Mouse (Mus musculus) heart, embryonic 15.5 days (tissue): Measurements from ENCODE around the gene Pelp1. TPM values are rescaled to one million over a fixed set of nuclear protein-coding genes. Genes with fewer than 3 reads are reported as not detected.
A peak's percentile ranks its signal among the peaks of the same experiment; 100 is the strongest.
"Not testable (repeated sequence)": the region's sequence is repeated elsewhere in the genome, so short reads cannot be mapped to it uniquely, and the experiment has no call there.

Experiments used
- ATAC-seq: fragments of 200-750 bp; cut with Nextera tagmentation; replicated peaks from 2 replicates; pipeline ENCODE4 v1.8.0; 2017; ENCODE audit warnings: low read depth, moderate TSS enrichment; ENCODE audit not compliant: insufficient number of reproducible peaks, insufficient read depth, low FRiP score
- H3K27ac ChIP-seq: fragments of 300-500 bp; sonication (generic); 2 replicates; pipeline ENCODE4 v1.5.1; 2015; ENCODE audit warnings: mild to moderate bottlenecking, inconsistent platforms
- H3K27me3 ChIP-seq: fragments of 300-500 bp; sonication (generic); 2 replicates; pipeline ENCODE4 v1.6.1; 2015; ENCODE audit warnings: inconsistent platforms
- H3K36me3 ChIP-seq: fragments of 300-500 bp; sonication (generic); 2 replicates; pipeline ENCODE4 v1.6.1; 2015; ENCODE audit warnings: mild to moderate bottlenecking, inconsistent platforms
- H3K4me1 ChIP-seq: fragments of 300-500 bp; sonication (generic); replicated peaks from 2 replicates; pipeline ENCODE4 v1.6.1; 2015; ENCODE audit warnings: inconsistent platforms
- H3K4me2 ChIP-seq: fragments of 300-500 bp; sonication (generic); 2 replicates; pipeline ENCODE4 v1.6.1; 2015; ENCODE audit warnings: inconsistent platforms, mild to moderate bottlenecking, moderate library complexity
- H3K4me3 ChIP-seq: fragments of 300-500 bp; sonication (generic); 2 replicates; pipeline ENCODE4 v1.5.1; 2015; ENCODE audit warnings: mild to moderate bottlenecking, inconsistent platforms
- H3K9ac ChIP-seq: fragments of 300-500 bp; sonication (generic); 2 replicates; pipeline ENCODE4 v1.6.1; 2015; ENCODE audit warnings: mild to moderate bottlenecking, inconsistent platforms
- H3K9me3 ChIP-seq: fragments of 300-500 bp; sonication (generic); replicated peaks from 2 replicates; pipeline ENCODE4 v1.6.1; 2016; ENCODE audit warnings: inconsistent platforms
- WGBS: fragments of 180-500 bp; shearing (Covaris S2); methylation state at CpG from one replicate; pipeline ENCODE4 v1.1.7; 2015; ENCODE audit warnings: mixed read lengths; 5-methylcytosine and 5-hydroxymethylcytosine counted together
- microRNA-seq: library from miRNA; unstranded; fragments of <30 nt; microRNA quantifications from one replicate; pipeline ENCODE4, GENCODE M21; 2016
- polyA plus RNA-seq: library from polyadenylated mRNA; unstranded; fragments of >200 nt; fragmentation: Nextera tagmentation; extraction: Ambion mirVana; gene quantifications from 2 replicates; pipeline ENCODE4 v1.2.1, GENCODE M21; 2015

The Pelp1 gene
- polyA plus RNA-seq, 1 experiment from 2014 or later, result 17.6 TPM

- WGBS, result 73% methylated on average over 7 of the region's 7 CpGs
- no peaks in the 10 kb centered on the region for H3K9me3 ChIP-seq
- no peaks in the 10 kb centered on the region for H3K4me1 ChIP-seq
- H3K27me3 ChIP-seq, result no peaks in the 10 kb centered on the region; the same call in 1 of the 2 replicates
- ATAC-seq, result no peak
- no peaks in the 10 kb centered on the region for H3K36me3 ChIP-seq
- no peak overlapping the region for H3K27ac ChIP-seq
- no peak overlapping the region for H3K4me2 ChIP-seq
- H3K9ac ChIP-seq, result no peak overlapping the region
- H3K4me3 ChIP-seq, result no peak overlapping the region
Measured at GRCm38 (mm10) chr11:70372849-70373557, 36.8 kb downstream of the Pelp1 start.

- Histone ChIP-seq H3K4me1 (no peaks in the 10 kb centered on the region), H3K36me3 (no peaks in the 10 kb centered on the region)
Measured at GRCm38 (mm10) chr11:70372396-70372795, 37.4 kb downstream of the Pelp1 start.

GRCm38 (mm10) chr11:70368626-70369025 lies 41.2 kb downstream of the Pelp1 start:
- not testable (repeated sequence) for H3K4me3 ChIP-seq, H3K9me3 ChIP-seq, H3K27ac ChIP-seq, H3K4me1 ChIP-seq, ATAC-seq, H3K4me2 ChIP-seq, H3K9ac ChIP-seq, H3K27me3 ChIP-seq, H3K36me3 ChIP-seq
- WGBS, result 69% methylated on average over 2 of the region's 2 CpGs

More at GRCm38 (mm10) chr11:70372396-70372795, 37.4 kb downstream of the Pelp1 start:
- no peak overlapping the region for H3K27ac ChIP-seq
- ATAC-seq, result no peak
- no peaks in the 10 kb centered on the region; the same call in 1 of the 2 replicates for H3K27me3 ChIP-seq
- H3K9ac ChIP-seq, result no peak overlapping the region
- H3K4me3 ChIP-seq, result no peak overlapping the region
- H3K4me2 ChIP-seq, result no peak overlapping the region
- no peaks in the 10 kb centered on the region for H3K9me3 ChIP-seq

DNA sequence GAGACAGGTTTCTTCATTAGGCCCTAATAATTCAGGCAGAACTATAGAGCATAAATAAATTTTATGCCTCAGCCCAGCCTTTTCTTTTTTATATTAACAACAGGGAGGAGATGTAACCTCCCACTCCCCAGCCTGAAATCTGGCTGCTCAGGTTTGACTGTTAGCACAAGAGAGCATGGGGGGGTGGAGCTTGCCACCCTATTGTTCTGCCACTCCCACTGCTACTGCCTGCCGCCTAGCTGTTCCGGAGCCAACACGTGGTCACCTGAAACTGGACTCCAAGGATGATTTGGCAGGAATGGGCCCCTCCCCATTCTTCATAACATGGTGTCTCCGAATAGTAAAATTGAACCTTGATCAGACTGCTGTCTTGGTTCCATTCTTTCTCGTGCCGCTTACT lies 42.1 kb downstream of the Pelp1 start:
- ATAC-seq, H3K36me3 ChIP-seq: not testable (repeated sequence)
- 84% methylated on average over 6 of the region's 6 CpGs for WGBS

DNA sequence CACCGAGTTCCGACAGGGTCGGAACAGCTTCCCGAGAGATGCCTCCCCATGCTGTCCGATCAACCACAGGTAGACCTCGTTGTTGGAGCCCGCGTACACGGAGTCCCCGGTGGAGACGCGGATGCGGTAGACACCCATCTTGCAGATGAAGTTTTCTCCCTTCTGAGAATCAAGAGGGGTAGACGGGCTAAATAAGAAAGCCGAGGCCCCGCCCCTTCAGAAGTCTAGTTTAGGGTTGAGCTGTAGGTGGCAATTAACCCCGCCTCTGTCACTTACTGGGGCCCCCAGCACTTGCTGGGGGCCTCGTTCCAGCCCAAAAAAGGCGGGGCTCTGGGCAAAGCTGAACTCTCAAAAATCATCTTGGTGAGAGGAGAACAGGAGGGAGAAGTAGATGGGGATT lies 58.0 kb downstream of the Pelp1 start, which contains the start of gene Alox15:
Gene Alox15 (minus strand): TSS at position 164 of the 400 bp plus-strand sequence.
- H3K27me3 ChIP-seq, result peaks cover 74% of the 10 kb centered on the region
- no peaks in the 10 kb centered on the region for H3K9me3 ChIP-seq
- no peak within 1 kb of the TSS for H3K27ac ChIP-seq
- under 1% methylated on average over 19 of the region's 19 CpGs for WGBS
- H3K9ac ChIP-seq, result no peak within 1 kb of the TSS
- no peak for ATAC-seq
- peak within 1 kb of the TSS; percentile 65 for H3K4me2 ChIP-seq
- H3K36me3 ChIP-seq, result no peaks in the 10 kb centered on the region
- peak within 1 kb of the TSS; percentile 38 for H3K4me3 ChIP-seq
- H3K4me1 ChIP-seq, result peaks cover 9% of the 10 kb centered on the region

More for the DNA sequence above, 42.1 kb downstream of the Pelp1 start:
- H3K27me3 ChIP-seq, H3K9ac ChIP-seq, H3K4me3 ChIP-seq, H3K4me2 ChIP-seq, H3K4me1 ChIP-seq, H3K9me3 ChIP-seq, H3K27ac ChIP-seq: not testable (repeated sequence)

DNA sequence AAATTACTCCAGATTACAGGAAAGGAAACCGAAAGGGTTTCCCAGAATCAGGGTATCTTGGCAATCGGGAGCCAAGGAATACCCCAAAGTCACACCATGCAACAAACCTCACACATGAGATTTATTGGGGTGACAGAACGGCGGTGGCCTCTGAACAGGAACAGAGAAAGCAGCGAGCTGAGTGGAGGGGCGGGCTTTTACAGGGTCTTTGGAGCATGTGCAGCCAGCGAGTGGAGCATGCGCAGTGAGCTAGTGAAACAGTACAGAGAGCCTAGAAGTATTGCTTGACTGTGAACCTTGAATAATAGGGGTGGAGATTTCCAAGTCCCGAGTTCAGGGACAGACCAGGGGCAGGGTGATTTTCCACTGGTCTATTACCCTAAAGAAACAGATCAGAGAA lies 61.2 kb downstream of the Pelp1 start:
- Histone ChIP-seq H3K27me3 (peaks cover 75% of the 10 kb centered on the region), H3K9me3 (no peaks in the 10 kb centered on the region), H3K9ac (no peak overlapping the region), H3K4me2 (no peak overlapping the region), H3K4me3 (no peak overlapping the region), H3K27ac (no peak overlapping the region), H3K4me1 (peaks cover 9% of the 10 kb centered on the region), H3K36me3 (no peaks in the 10 kb centered on the region)
- no peak for ATAC-seq
- 80% methylated on average over 9 of the region's 9 CpGs for WGBS

GRCm38 (mm10) chr11:70347861-70348260 lies 62.0 kb downstream of the Pelp1 start:
- Histone ChIP-seq H3K4me1 (peaks cover 9% of the 10 kb centered on the region), H3K27ac (no peak overlapping the region), H3K4me2 (no peak overlapping the region), H3K9ac (no peak overlapping the region), H3K36me3 (no peaks in the 10 kb centered on the region), H3K27me3 (peaks cover 67% of the 10 kb centered on the region), H3K9me3 (no peaks in the 10 kb centered on the region), H3K4me3 (no peak overlapping the region)
- 75% methylated on average over 10 of the region's 10 CpGs for WGBS
- no peak for ATAC-seq

DNA sequence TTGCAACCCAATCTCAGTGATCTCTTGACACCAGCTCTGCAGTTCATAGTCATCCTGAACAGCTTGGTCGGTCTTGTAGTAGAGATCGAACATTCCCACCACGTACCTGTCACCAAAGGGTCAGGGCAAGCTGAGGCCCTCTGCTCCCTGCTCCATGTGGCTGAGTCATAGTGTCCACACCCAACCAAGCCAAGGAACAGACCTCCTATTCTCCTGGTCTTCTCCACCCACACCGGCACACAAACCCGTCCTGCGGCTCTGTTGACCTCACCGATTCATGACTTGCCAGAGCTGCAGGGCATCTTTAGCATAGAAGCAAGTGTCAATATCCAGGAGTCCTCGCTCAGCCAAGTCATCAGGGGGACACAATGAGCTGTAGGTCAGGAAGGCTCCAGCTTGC lies 64.3 kb downstream of the Pelp1 start:
- WGBS, result 90% methylated on average over 8 of the region's 8 CpGs
- H3K4me3 ChIP-seq, result no peak overlapping the region
- ATAC-seq, result no peak
- peaks cover 46% of the 10 kb centered on the region for H3K27me3 ChIP-seq
- no peak overlapping the region for H3K27ac ChIP-seq
- no peak overlapping the region for H3K4me2 ChIP-seq
- no peaks in the 10 kb centered on the region for H3K4me1 ChIP-seq
- H3K9ac ChIP-seq, result no peak overlapping the region
- no peaks in the 10 kb centered on the region for H3K9me3 ChIP-seq
- H3K36me3 ChIP-seq, result no peaks in the 10 kb centered on the region

- Histone ChIP-seq H3K4me3 (no peak overlapping the region), H3K9ac (no peak overlapping the region), H3K9me3 (no peaks in the 10 kb centered on the region), H3K27ac (no peak overlapping the region), H3K27me3 (peaks cover 41% of the 10 kb centered on the region), H3K36me3 (no peaks in the 10 kb centered on the region), H3K4me1 (no peaks in the 10 kb centered on the region), H3K4me2 (no peak overlapping the region)
- ATAC-seq, result no peak
- WGBS, result 66% methylated on average over 10 of the region's 10 CpGs
Measured at GRCm38 (mm10) chr11:70345061-70345460, 64.8 kb downstream of the Pelp1 start.

Small RNA genes lying within 50 kb of the gene (microRNA-seq; reads per million reads assigned to microRNA genes)
- not detected for gene Mir7115

Other genes starting within 250 kb of the Pelp1 start
- 0.54 and 0.65 TPM in 2 replicates for gene Slc16a11, start 197.3 kb downstream of the Pelp1 start, polyA plus RNA-seq
- 4.5 and 5.2 TPM in 2 replicates for gene Slc16a13, start 189.0 kb downstream of the Pelp1 start, polyA plus RNA-seq
- gene Bcl6b, start 180.2 kb downstream of the Pelp1 start, polyA plus RNA-seq, result 18.1 and 19.8 TPM in 2 replicates
- 107 and 113 TPM in 2 replicates for gene 0610010K14Rik, start 172.1 kb downstream of the Pelp1 start, polyA plus RNA-seq
- 7.3 and 10.3 TPM in 2 replicates for gene Gm21988, start 170.2 kb downstream of the Pelp1 start, polyA plus RNA-seq
- 198 and 215 TPM in 2 replicates for gene Rnasek, start 170.2 kb downstream of the Pelp1 start, polyA plus RNA-seq
- gene Alox12, start 154.7 kb downstream of the Pelp1 start, polyA plus RNA-seq, result 4.1 TPM in 2 replicates
- gene Alox12e, start 87.4 kb downstream of the Pelp1 start, polyA plus RNA-seq, result 0.45 and 2.8 TPM in 2 replicates
- gene Alox15, start 58.0 kb downstream of the Pelp1 start, polyA plus RNA-seq, result 0.23 and 0.58 TPM in 2 replicates
- gene Arrb2, start 22.6 kb upstream of the Pelp1 start, polyA plus RNA-seq, result 11.4 and 14.7 TPM in 2 replicates
- 19.5 and 24.2 TPM in 2 replicates for gene Med11, start 41.9 kb upstream of the Pelp1 start, polyA plus RNA-seq
- gene Zmynd15, start 49.4 kb upstream of the Pelp1 start, polyA plus RNA-seq, result 1.5 and 1.8 TPM in 2 replicates
- gene Cxcl16, start 50.0 kb upstream of the Pelp1 start, polyA plus RNA-seq, result 9.0 and 10.2 TPM in 2 replicates
- gene Tm4sf5, start 95.2 kb upstream of the Pelp1 start, polyA plus RNA-seq, result 4.9 and 5.4 TPM in 2 replicates
- gene Vmo1, start 104.6 kb upstream of the Pelp1 start, polyA plus RNA-seq, result 0.19 and 0.37 TPM in 2 replicates
- gene Gltpd2, start 109.2 kb upstream of the Pelp1 start, polyA plus RNA-seq, result 0.42 TPM in 1 of 2 replicates, not detected in the other
- gene Psmb6, start 115.3 kb upstream of the Pelp1 start, polyA plus RNA-seq, result 509 and 590 TPM in 2 replicates
- not detected in 2 replicates for gene Gm40193, start 122.9 kb upstream of the Pelp1 start, polyA plus RNA-seq
- gene Pld2, start 130.0 kb upstream of the Pelp1 start, polyA plus RNA-seq, result 10.4 and 11.7 TPM in 2 replicates
- 8.1 and 11.8 TPM in 2 replicates for gene Mink1, start 152.8 kb upstream of the Pelp1 start, polyA plus RNA-seq
- not detected in 2 replicates for gene 4930544D05Rik, start 205.8 kb upstream of the Pelp1 start, polyA plus RNA-seq
- 0.30 TPM in 1 of 2 replicates, not detected in the other for gene Chrne, start 209.2 kb upstream of the Pelp1 start, polyA plus RNA-seq
- gene Gp1ba, start 229.1 kb upstream of the Pelp1 start, polyA plus RNA-seq, result 0.62 and 0.67 TPM in 2 replicates
- 75.1 and 81.2 TPM in 2 replicates for gene Rnf167, start 237.2 kb upstream of the Pelp1 start, polyA plus RNA-seq
- 279 TPM in 2 replicates for gene Slc25a11, start 237.4 kb upstream of the Pelp1 start, polyA plus RNA-seq
- gene Pfn1, start 244.6 kb upstream of the Pelp1 start, polyA plus RNA-seq, result 1,318 and 1,359 TPM in 2 replicates
- gene Eno3, start 247.2 kb upstream of the Pelp1 start, polyA plus RNA-seq, result 389 and 492 TPM in 2 replicates